In genomic region chr3:156559826-156560471, GRCm38 (mm10) we compare ENCODE assay signal across 8 mouse cellular contexts. TPM values are rescaled to one million over a fixed set of nuclear protein-coding genes. Genes with fewer than 3 reads are reported as not detected.
DNase-seq lines count a peak whose midpoint lies in the region; ATAC-seq and TF ChIP-seq lines count a peak whose summit lies in the region.

No protein-coding gene starts in this region.

- peak overlapping the region; percentile 98 for H3K27ac ChIP-seq in forebrain, embryonic 16.5 days (ENCODE audit: low read length)
- peak overlapping the region; percentile 100 for H3K27ac ChIP-seq in layer of hippocampus, adult 2 months
- H3K27ac ChIP-seq in midbrain, embryonic 13.5 days, result peak overlapping the region; percentile 96

- no peak for ATAC-seq in forebrain, embryonic 16.5 days
- peak; percentile 17 for ATAC-seq in midbrain, embryonic 13.5 days

- H3K4me3 ChIP-seq in forebrain, embryonic 16.5 days (replicated peaks; ENCODE audit: low read length), result peak overlapping the region; percentile 73
- H3K4me3 ChIP-seq in layer of hippocampus, adult 2 months, result peak overlapping the region; percentile 94
- peak overlapping the region; percentile 56 for H3K4me3 ChIP-seq in midbrain, embryonic 13.5 days (replicated peaks)

- H3K27me3 ChIP-seq in forebrain, embryonic 16.5 days (replicated peaks; ENCODE audit: control insufficient read depth, insufficient read depth, low read length), result no peaks in the 10 kb centered on the region
- peaks cover 8% of the 10 kb centered on the region; the same call in 1 of the 2 replicates for H3K27me3 ChIP-seq in midbrain, embryonic 13.5 days

- TF ChIP-seq POLR2A in brain, embryonic 14.5 days (IDR thresholded peaks at IDR 0.05; ENCODE audit: borderline replicate concordance, extremely low read depth, insufficient read depth, insufficient read length, poor library complexity, severe bottlenecking), result no peak

- peak overlapping the region; percentile 76 for H3K4me2 ChIP-seq in forebrain, embryonic 16.5 days (ENCODE audit: low read length)
- peak overlapping the region; percentile 64 for H3K4me2 ChIP-seq in midbrain, embryonic 13.5 days (replicated peaks)

- H3K36me3 ChIP-seq in forebrain, embryonic 16.5 days (ENCODE audit: control insufficient read depth, insufficient read depth), result no peaks in the 10 kb centered on the region; the same call in 1 of the 2 replicates
- no peaks in the 10 kb centered on the region for H3K36me3 ChIP-seq in midbrain, embryonic 13.5 days

- peaks cover 22% of the 10 kb centered on the region for H3K4me1 ChIP-seq in forebrain, embryonic 16.5 days (replicated peaks; ENCODE audit: control insufficient read depth, insufficient read depth, low read length)
- peaks cover 36% of the 10 kb centered on the region for H3K4me1 ChIP-seq in midbrain, embryonic 13.5 days (replicated peaks)

- peak overlapping the region; percentile 64 for H3K9ac ChIP-seq in forebrain, embryonic 16.5 days (replicated peaks; ENCODE audit: low read depth, low read length)
- H3K9ac ChIP-seq in midbrain, embryonic 13.5 days (replicated peaks), result peak overlapping the region; percentile 74

- H3K9me3 ChIP-seq in forebrain, embryonic 16.5 days (ENCODE audit: control insufficient read depth, low read length), result no peaks in the 10 kb centered on the region
- H3K9me3 ChIP-seq in midbrain, embryonic 13.5 days, result no peaks in the 10 kb centered on the region

- TF ChIP-seq CTCF in brain, embryonic 14.5 days (IDR thresholded peaks at IDR 0.05; ENCODE audit: borderline replicate concordance, extremely low read depth, insufficient read depth, insufficient read length), result no peak
- no peak for TF ChIP-seq CTCF in layer of hippocampus, adult 2 months (conservative IDR thresholded peaks at IDR 0.05)

- DNase-seq in cerebellum, adult 11 months, result peak; percentile 64
- DNase-seq in cerebellum, adult 9-11 months, result no peak
- peak; percentile 83 for DNase-seq in brain, embryonic 14.5 days (ENCODE audit: low read depth)
- peak; percentile 17 to 46 for DNase-seq in layer of hippocampus, adult 2 months (ENCODE audit: low spot score in 2 of 2)
- no peak for DNase-seq in adrenal gland, postnatal 25 days
- no peak for DNase-seq in adrenal gland, postnatal 4 days (ENCODE audit: low spot score in 2 of 2)

- 1% methylated on average over 19 of the region's 19 CpGs for WGBS in forebrain, embryonic 16.5 days
- WGBS in midbrain, embryonic 13.5 days, result 1% methylated on average over 19 of the region's 19 CpGs

RNA-seq across cellular contexts. Expression of gene Negr1, which starts 1.6 kb away (rescaled TPM):
- 40.2 and 61.0 TPM in 2 replicates for polyA plus RNA-seq in brain, embryonic 14.5 days (2012; rRNA removed)
- 38.1 and 44.7 TPM in 2 replicates for polyA plus RNA-seq in forebrain, embryonic 16.5 days (2015; fragmentation: Nextera tagmentation; extraction: Ambion mirVana)
- 100 to 1,000 TPM; 137 to 142 TPM for total RNA-seq in layer of hippocampus, adult 2 months (2021)
- polyA plus RNA-seq in midbrain, embryonic 13.5 days (2015; fragmentation: Nextera tagmentation; extraction: Ambion mirVana), result 34.1 and 34.3 TPM in 2 replicates
- total RNA-seq in adrenal gland, postnatal 25 days (2021), result 6.3 and 7.0 TPM in 2 replicates
- total RNA-seq in adrenal gland, postnatal 4 days (2021), result 10 to 100 TPM; 10.5 to 11.5 TPM

Comparison
In these comparisons a context has a peak if more than half of its experiments do, and no peak if none do; other contexts are left out.
1. DNase-seq: peak in cerebellum, adult 11 months (single experiment), brain, embryonic 14.5 days (single experiment) and layer of hippocampus, adult 2 months (2 of 2); none in cerebellum, adult 9-11 months (single experiment), adrenal gland, postnatal 25 days (single experiment) and adrenal gland, postnatal 4 days (0 of 2).
2. RNA of gene Negr1, which starts 1.6 kb away (total RNA-seq): 137 to 142 TPM in layer of hippocampus, adult 2 months; 10.5 to 11.5 TPM in adrenal gland, postnatal 4 days and 6.3 to 7.0 TPM in adrenal gland, postnatal 25 days; every median in the first group is over 10 times any median in the second.
3. Peak in every context shown above with its lines, with median percentiles within 50 percentile points of each other: H3K27ac ChIP-seq and H3K4me3 ChIP-seq.